Mouse (Mus musculus): ENCODE results near the gene Dyrk1a. TPM values are rescaled to one million over a fixed set of nuclear protein-coding genes. Genes with fewer than 3 reads are reported as not detected.

Dyrk1a gene
- total RNA-seq, 1 experiment = 33.2 TPM

- in situ Hi-C loops (cut with MboI; ENCODE audit: low sequenced_read_pairs in 2 of 2, unreplicated experiment in 2 of 2) = no loop called here
- no peaks in the 10 kb centered on the region for H3K9me3 ChIP-seq (ENCODE audit: control insufficient read depth, insufficient read depth, low read depth, low read length)
- H3K4me1 ChIP-seq (ENCODE audit: control insufficient read depth in 2 of 2, insufficient read depth in 2 of 2, low read length in 2 of 2, poor library complexity in 1 of 2) = peaks cover 0 to 4% of the 10 kb centered on the region in 2 experiments; a peak in 3 of 4 replicates
- H3K9ac ChIP-seq (ENCODE audit: insufficient read depth, low read depth, low read length, poor library complexity, severe bottlenecking) = peak within 1 kb of the TSS; percentile 92
- peak; percentile 94 for DNase-seq (ENCODE audit: low read depth, low spot score)
- peak within 1 kb of the TSS; percentile 93 for H3K27ac ChIP-seq (ENCODE audit: insufficient read depth, low read depth, low read length, poor library complexity, severe bottlenecking)
- H3K4me3 ChIP-seq (ENCODE audit: insufficient read depth in 1 of 2, low read depth in 1 of 2, low read length in 2 of 2, poor library complexity in 1 of 2, severe bottlenecking in 1 of 2) = peak within 1 kb of the TSS; percentile 91 to 93
- TF ChIP-seq HCFC1 (IDR thresholded peaks at IDR 0.05; ENCODE audit: borderline replicate concordance, insufficient read depth, low read length) = peak; percentile 75; the same call in 1 of the 2 replicates
- TF ChIP-seq CHD2 (IDR thresholded peaks at IDR 0.05; ENCODE audit: low read depth, low read length) = no peak
- TF ChIP-seq ZC3H11A (IDR thresholded peaks at IDR 0.05; ENCODE audit: borderline replicate concordance, low read depth, low read length) = no peak
- no peak for TF ChIP-seq MAFK (IDR thresholded peaks at IDR 0.05; ENCODE audit: insufficient read depth, low read depth, low read length)
- peak; percentile 95 for TF ChIP-seq ZNF384 (IDR thresholded peaks at IDR 0.05; ENCODE audit: low read depth, low read length)
- H3K36me3 ChIP-seq (ENCODE audit: control insufficient read depth, insufficient read depth, low read length, poor library complexity, severe bottlenecking) = no peaks in the 10 kb centered on the region
These were observed 43.3 kb upstream of the Dyrk1a start, which contains the start of gene Vps26c for GRCm38 (mm10) chr16:94526344-94527151. Gene Vps26c, minus strand, starts transcription at chr16:94526830.

GRCm38 (mm10) chr16:94527152-94527534, 42.7 kb upstream of the Dyrk1a start:
- H3K4me1 ChIP-seq (ENCODE audit: control insufficient read depth in 2 of 2, insufficient read depth in 2 of 2, low read length in 2 of 2, poor library complexity in 1 of 2) = peaks cover 0 to 4% of the 10 kb centered on the region in 2 experiments; a peak in 3 of 4 replicates
- no peak for TF ChIP-seq ZNF384 (IDR thresholded peaks at IDR 0.05; ENCODE audit: low read depth, low read length)
- TF ChIP-seq MAFK (IDR thresholded peaks at IDR 0.05; ENCODE audit: insufficient read depth, low read depth, low read length) = no peak
- no peak for TF ChIP-seq ZC3H11A (IDR thresholded peaks at IDR 0.05; ENCODE audit: borderline replicate concordance, low read depth, low read length)
- TF ChIP-seq HCFC1 (IDR thresholded peaks at IDR 0.05; ENCODE audit: borderline replicate concordance, insufficient read depth, low read length) = no peak
- no peak for TF ChIP-seq CHD2 (IDR thresholded peaks at IDR 0.05; ENCODE audit: low read depth, low read length)
- in situ Hi-C loops (cut with MboI; ENCODE audit: low sequenced_read_pairs in 2 of 2, unreplicated experiment in 2 of 2) = no loop called here

GRCm38 (mm10) chr16:94527546-94527945, 42.3 kb upstream of the Dyrk1a start:
- H3K9ac ChIP-seq (ENCODE audit: insufficient read depth, low read depth, low read length, poor library complexity, severe bottlenecking) = peak overlapping the region; percentile 64; the same call in 1 of the 2 replicates
- no peaks in the 10 kb centered on the region for H3K9me3 ChIP-seq (ENCODE audit: control insufficient read depth, insufficient read depth, low read depth, low read length)
- no peak for DNase-seq (ENCODE audit: low read depth, low spot score)
- H3K4me1 ChIP-seq (ENCODE audit: control insufficient read depth in 2 of 2, insufficient read depth in 2 of 2, low read length in 2 of 2, poor library complexity in 1 of 2) = peaks cover 0 to 4% of the 10 kb centered on the region in 2 experiments; a peak in 3 of 4 replicates
- H3K36me3 ChIP-seq (ENCODE audit: control insufficient read depth, insufficient read depth, low read length, poor library complexity, severe bottlenecking) = no peaks in the 10 kb centered on the region
- TF ChIP-seq ZNF384 (IDR thresholded peaks at IDR 0.05; ENCODE audit: low read depth, low read length) (no peak), HCFC1 (IDR thresholded peaks at IDR 0.05; ENCODE audit: borderline replicate concordance, insufficient read depth, low read length) (no peak), MAFK (IDR thresholded peaks at IDR 0.05; ENCODE audit: insufficient read depth, low read depth, low read length) (no peak), ZC3H11A (IDR thresholded peaks at IDR 0.05; ENCODE audit: borderline replicate concordance, low read depth, low read length) (no peak), CHD2 (IDR thresholded peaks at IDR 0.05; ENCODE audit: low read depth, low read length) (no peak)
- in situ Hi-C loops (cut with MboI; ENCODE audit: low sequenced_read_pairs in 2 of 2, unreplicated experiment in 2 of 2) = no loop called here
- no peak overlapping the region; the same call in 1 of the 2 replicates for H3K27ac ChIP-seq (ENCODE audit: insufficient read depth, low read depth, low read length, poor library complexity, severe bottlenecking)
- H3K4me3 ChIP-seq (ENCODE audit: insufficient read depth in 1 of 2, low read depth in 1 of 2, low read length in 2 of 2, poor library complexity in 1 of 2, severe bottlenecking in 1 of 2) = peak overlapping the region; percentile 91 to 93

More at GRCm38 (mm10) chr16:94527152-94527534, 42.7 kb upstream of the Dyrk1a start:
- no peak for DNase-seq (ENCODE audit: low read depth, low spot score)
- no peaks in the 10 kb centered on the region for H3K9me3 ChIP-seq (ENCODE audit: control insufficient read depth, insufficient read depth, low read depth, low read length)
- H3K36me3 ChIP-seq (ENCODE audit: control insufficient read depth, insufficient read depth, low read length, poor library complexity, severe bottlenecking) = no peaks in the 10 kb centered on the region
- peak overlapping the region; percentile 91 to 93 for H3K4me3 ChIP-seq (ENCODE audit: insufficient read depth in 1 of 2, low read depth in 1 of 2, low read length in 2 of 2, poor library complexity in 1 of 2, severe bottlenecking in 1 of 2)
- H3K9ac ChIP-seq (ENCODE audit: insufficient read depth, low read depth, low read length, poor library complexity, severe bottlenecking) = peak overlapping the region; percentile 92
- H3K27ac ChIP-seq (ENCODE audit: insufficient read depth, low read depth, low read length, poor library complexity, severe bottlenecking) = peak overlapping the region; percentile 75

GRCm38 (mm10) chr16:94531268-94531667, 38.5 kb upstream of the Dyrk1a start:
- TF ChIP-seq ZNF384 (IDR thresholded peaks at IDR 0.05; ENCODE audit: low read depth, low read length) = no peak
- TF ChIP-seq MAFK (IDR thresholded peaks at IDR 0.05; ENCODE audit: insufficient read depth, low read depth, low read length) = no peak
- no peak for TF ChIP-seq ZC3H11A (IDR thresholded peaks at IDR 0.05; ENCODE audit: borderline replicate concordance, low read depth, low read length)
- TF ChIP-seq CHD2 (IDR thresholded peaks at IDR 0.05; ENCODE audit: low read depth, low read length) = no peak
- TF ChIP-seq HCFC1 (IDR thresholded peaks at IDR 0.05; ENCODE audit: borderline replicate concordance, insufficient read depth, low read length) = no peak
- Histone ChIP-seq H3K9ac (ENCODE audit: insufficient read depth, low read depth, low read length, poor library complexity, severe bottlenecking) (no peak overlapping the region), H3K4me1 (ENCODE audit: control insufficient read depth in 2 of 2, insufficient read depth in 2 of 2, low read length in 2 of 2, poor library complexity in 1 of 2) (peaks cover 0 to 2% of the 10 kb centered on the region in 2 experiments; a peak in 2 of 4 replicates), H3K4me3 (ENCODE audit: insufficient read depth in 1 of 2, low read depth in 1 of 2, low read length in 2 of 2, poor library complexity in 1 of 2, severe bottlenecking in 1 of 2) (no peak overlapping the region), H3K9me3 (ENCODE audit: control insufficient read depth, insufficient read depth, low read depth, low read length) (no peaks in the 10 kb centered on the region), H3K27ac (ENCODE audit: insufficient read depth, low read depth, low read length, poor library complexity, severe bottlenecking) (no peak overlapping the region), H3K36me3 (ENCODE audit: control insufficient read depth, insufficient read depth, low read length, poor library complexity, severe bottlenecking) (no peaks in the 10 kb centered on the region)
- no peak for DNase-seq (ENCODE audit: low read depth, low spot score)
- in situ Hi-C loops (cut with MboI; ENCODE audit: low sequenced_read_pairs in 2 of 2, unreplicated experiment in 2 of 2) = no loop called here
